Mouse (Mus musculus) G1E (cell line): ENCODE measurements at regions not wholly inside any gene's neighbourhood (a gene's known extent, or its start where the extent isn't known, plus 50 kb on each side); places are given as distances from the start of the nearest gene placed in this dataset.

Experiments
- CTCF ChIP-seq: IDR thresholded peaks from 2 replicates; pipeline ENCODE4 v1.5.1; 2012; ENCODE audit warnings: low read depth, low read length, inconsistent platforms, mixed read lengths
- GATA1 ChIP-seq: IDR thresholded peaks from 2 replicates; pipeline ENCODE4 v1.6.1; 2012; ENCODE audit warnings: borderline replicate concordance, low read length, inconsistent platforms, mixed read lengths
- POLR2AphosphoS5 ChIP-seq: IDR thresholded peaks from 2 replicates; pipeline ENCODE4 v1.6.1; 2012; ENCODE audit warnings: low read depth, low read length, inconsistent platforms; ENCODE audit not compliant: insufficient replicate concordance
- TAL1 ChIP-seq: conservative IDR thresholded peaks from 2 replicates; pipeline ENCODE4 v1.6.1; 2012; ENCODE audit warnings: low read depth, low read length, inconsistent platforms, mixed read lengths

- TF ChIP-seq TAL1: no peak
- TF ChIP-seq CTCF: no peak
- TF ChIP-seq POLR2AphosphoS5: no peak
- TF ChIP-seq GATA1: no peak
These were observed 308.1 kb upstream of the Id4 start for GRCm38 (mm10) chr13:47952946-47953345.
